Comparison of ENCODE assay signal across 13 mouse cellular contexts in the genomic region with DNA sequence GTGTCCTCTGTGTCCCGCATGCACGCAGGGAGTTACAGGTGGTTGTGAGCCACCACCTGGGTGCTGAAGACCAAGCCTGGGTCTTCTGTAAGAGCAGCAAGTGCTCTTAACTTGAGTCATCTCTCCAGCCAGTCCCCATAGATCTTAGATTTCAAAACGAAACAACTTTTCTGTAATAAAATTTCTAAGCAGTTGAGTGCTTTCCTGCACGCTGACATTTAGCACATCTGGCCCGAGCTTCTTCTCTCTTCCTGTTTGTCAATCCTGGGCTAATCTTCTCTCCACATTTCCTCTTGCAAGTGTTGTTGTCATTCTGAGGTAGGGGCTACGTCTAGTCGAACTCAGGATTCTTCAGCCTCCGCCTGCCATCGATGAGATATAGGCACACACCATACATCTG. TPM values are rescaled to one million over a fixed set of nuclear protein-coding genes. Genes with fewer than 3 reads are reported as not detected.
DNase-seq lines count a peak whose midpoint lies in the region; ATAC-seq and TF ChIP-seq lines count a peak whose summit lies in the region.
"Had no signal": no experiment of that assay in that cellular context is flagged by ENCODE, and none has a peak within 500 bp of the region (broad histone marks: within the 10 kb centered on the region; RNA-seq: fewer than 3 reads in every experiment).

No protein-coding gene starts in this region.

- 95% methylated on average over 9 of the region's 9 CpGs for WGBS in cerebellum, adult 2 months
- 64% methylated on average over 9 of the region's 9 CpGs for WGBS in embryonic facial prominence, embryonic 14.5 days

- no peak for TF ChIP-seq POLR2A in cerebellum, adult 2 months (IDR thresholded peaks at IDR 0.05; ENCODE audit: borderline replicate concordance, insufficient read depth, low read length)

- no peak overlapping the region for H3K9ac ChIP-seq in embryonic facial prominence, embryonic 14.5 days (ENCODE audit: low read depth, low read length)
- H3K9ac ChIP-seq: limb, embryonic 13.5 days had no signal

- no peaks in the 10 kb centered on the region for H3K9me3 ChIP-seq in embryonic facial prominence, embryonic 14.5 days (ENCODE audit: control insufficient read depth, low read length)
- H3K9me3 ChIP-seq in megakaryocyte, embryonic 14.5 days = no peaks in the 10 kb centered on the region
- H3K9me3 ChIP-seq: limb, embryonic 13.5 days had no signal

- no peaks in the 10 kb centered on the region for H3K27me3 ChIP-seq in cerebellum, adult 2 months (ENCODE audit: control insufficient read depth, insufficient read depth, low read length)
- no peaks in the 10 kb centered on the region for H3K27me3 ChIP-seq in embryonic facial prominence, embryonic 14.5 days (replicated peaks; ENCODE audit: control insufficient read depth, insufficient read depth, low read length)
- no peaks in the 10 kb centered on the region for H3K27me3 ChIP-seq in megakaryocyte, embryonic 14.5 days (replicated peaks)
- H3K27me3 ChIP-seq: limb, embryonic 13.5 days had no signal

- H3K4me3 ChIP-seq in cerebellum, adult 2 months (replicated peaks; ENCODE audit: insufficient read depth, low read depth, low read length) = no peak overlapping the region
- H3K4me3 ChIP-seq in layer of hippocampus, adult 2 months = no peak overlapping the region
- no peak overlapping the region for H3K4me3 ChIP-seq in embryonic facial prominence, embryonic 14.5 days (ENCODE audit: low read depth, low read length)
- H3K4me3 ChIP-seq in megakaryocyte, embryonic 14.5 days (replicated peaks) = peak overlapping the region; percentile 18
- H3K4me3 ChIP-seq: limb, embryonic 13.5 days; myocyte had no signal

- 0 out of 2 replicates have a peak overlapping the region, but pooled peaks have one; percentile 50 for H3K27ac ChIP-seq in cerebellum, adult 2 months (ENCODE audit: insufficient read depth, low read length)
- peak overlapping the region; percentile 82; the same call in 1 of the 2 replicates for H3K27ac ChIP-seq in layer of hippocampus, adult 2 months
- 0 out of 2 replicates have a peak overlapping the region, but pooled peaks have one; percentile 8 for H3K27ac ChIP-seq in embryonic facial prominence, embryonic 14.5 days (replicated peaks; ENCODE audit: low read depth, low read length)

- H3K4me2 ChIP-seq in embryonic facial prominence, embryonic 14.5 days (ENCODE audit: low read depth, low read length) = no peak overlapping the region
- H3K4me2 ChIP-seq: limb, embryonic 13.5 days had no signal

- no peak for DNase-seq in cerebellum, adult 2 months
- DNase-seq in cerebellum, adult 9-11 months = no peak
- no peak for DNase-seq in layer of hippocampus, adult 2 months (ENCODE audit: low spot score in 2 of 2)
- no peak for DNase-seq in layer of hippocampus, postnatal 25 days (ENCODE audit: extremely low spot score in 1 of 2, low spot score in 1 of 2)
- no peak for DNase-seq in embryonic facial prominence, embryonic 14.5 days (ENCODE audit: low spot score)
- no peak for DNase-seq in testis, postnatal 14 days (ENCODE audit: low spot score)
- no peak for DNase-seq in embryo, embryonic 10 days (ENCODE audit: low spot score)
- DNase-seq: cerebellum, postnatal 10 days; kidney, adult 11 months; spleen, adult 18-20 months had no signal

- peaks cover 24% of the 10 kb centered on the region for H3K4me1 ChIP-seq in cerebellum, adult 2 months (ENCODE audit: control insufficient read depth, insufficient read depth, low read length)
- H3K4me1 ChIP-seq in embryonic facial prominence, embryonic 14.5 days (ENCODE audit: control insufficient read depth, insufficient read depth, low read length) = peaks cover 57% of the 10 kb centered on the region
- H3K4me1 ChIP-seq in megakaryocyte, embryonic 14.5 days = peaks cover 46% of the 10 kb centered on the region

- no peak for ATAC-seq in embryonic facial prominence, embryonic 14.5 days (ENCODE audit: low read depth)

- H3K36me3 ChIP-seq in embryonic facial prominence, embryonic 14.5 days (ENCODE audit: control insufficient read depth, insufficient read depth, low read length) = no peaks in the 10 kb centered on the region
- no peaks in the 10 kb centered on the region for H3K36me3 ChIP-seq in megakaryocyte, embryonic 14.5 days (replicated peaks; ENCODE audit: low read length)
- H3K36me3 ChIP-seq: limb, embryonic 13.5 days had no signal

- no peak for TF ChIP-seq CTCF in cerebellum, adult 2 months (IDR thresholded peaks at IDR 0.05; ENCODE audit: borderline replicate concordance, insufficient read depth, low read depth, low read length)
- no peak for TF ChIP-seq CTCF in layer of hippocampus, adult 2 months (conservative IDR thresholded peaks at IDR 0.05)

RNA-seq across cellular contexts. Expression of gene Jmjd1c, which starts 43.5 kb away (rescaled TPM):
- 56.3 and 63.8 TPM in 2 replicates for polyA plus RNA-seq in cerebellum, adult 2 months (2012; rRNA removed)
- 100 to 1,000 TPM; 106 to 111 TPM for total RNA-seq in layer of hippocampus, adult 2 months (2021)
- total RNA-seq in layer of hippocampus, postnatal 25 days (2021) = 10 to 100 TPM; 80.3 to 98.6 TPM
- 44.0 and 44.4 TPM in 2 replicates for polyA plus RNA-seq in embryonic facial prominence, embryonic 14.5 days (2014; fragmentation: Nextera tagmentation; extraction: Ambion mirVana)
- 0.47 and 4.9 TPM in 2 replicates for polyA plus RNA-seq in megakaryocyte, embryonic 14.5 days (2012; ENCODE audit: insufficient read depth, low replicate concordance)

RNA-seq across cellular contexts. Expression of gene Reep3, which starts 44.3 kb away (rescaled TPM):
- polyA plus RNA-seq in cerebellum, adult 2 months (2012; rRNA removed) = 44.0 and 45.2 TPM in 2 replicates
- 10 to 100 TPM; 18.3 to 21.9 TPM for total RNA-seq in layer of hippocampus, adult 2 months (2021)
- 10 to 100 TPM; 22.8 to 24.2 TPM for total RNA-seq in layer of hippocampus, postnatal 25 days (2021)
- 39.6 and 40.0 TPM in 2 replicates for polyA plus RNA-seq in embryonic facial prominence, embryonic 14.5 days (2014; fragmentation: Nextera tagmentation; extraction: Ambion mirVana)
- polyA plus RNA-seq in megakaryocyte, embryonic 14.5 days (2012; ENCODE audit: insufficient read depth, low replicate concordance) = 0.62 and 0.97 TPM in 2 replicates

Comparison
In these comparisons a context has a peak if more than half of its experiments do, and no peak if none do; other contexts are left out.
1. H3K27ac ChIP-seq: peak in every context shown above with its lines; median percentile 82 in layer of hippocampus, adult 2 months; 50 in cerebellum, adult 2 months; 8 in embryonic facial prominence, embryonic 14.5 days.
2. RNA of gene Reep3, which starts 44.3 kb away (polyA plus RNA-seq): 44.0 to 45.2 TPM in cerebellum, adult 2 months and 39.6 to 40.0 TPM in embryonic facial prominence, embryonic 14.5 days; 0.62 to 0.97 TPM in megakaryocyte, embryonic 14.5 days; every median in the first group is over 10 times any median in the second.